Mouse (Mus musculus): ENCODE measurements at regions not wholly inside any gene's neighbourhood (a gene's known extent, or its start where the extent isn't known, plus 50 kb on each side); places are given as distances from the start of the nearest gene placed in this dataset.

GRCm38 (mm10) chr4:81724751-81725150, 282.1 kb upstream of the Mpdz start:
- TF ChIP-seq ZC3H11A (IDR thresholded peaks at IDR 0.05; ENCODE audit: borderline replicate concordance, low read depth, low read length) (no peak), ZNF384 (IDR thresholded peaks at IDR 0.05; ENCODE audit: low read depth, low read length) (no peak), CHD2 (IDR thresholded peaks at IDR 0.05; ENCODE audit: low read depth, low read length) (no peak)
